Mouse (Mus musculus) adrenal gland, adult (tissue): ENCODE results near the gene Tsen2.

Experiments used
- DNase-seq, 2 experiments: peaks; one replicate each; pipeline ENCODE4 v3.0.0; 2022 to 2023; ENCODE audit warnings: low spot score in 1 of 2; ENCODE audit not compliant: inconsistent age in 2 of 2

Tsen2 gene

GRCm38 (mm10) chr6:115538645-115539429 lies 5.6 kb upstream of the Tsen2 start:
- peak; percentile 78 to 94 for DNase-seq

DNA sequence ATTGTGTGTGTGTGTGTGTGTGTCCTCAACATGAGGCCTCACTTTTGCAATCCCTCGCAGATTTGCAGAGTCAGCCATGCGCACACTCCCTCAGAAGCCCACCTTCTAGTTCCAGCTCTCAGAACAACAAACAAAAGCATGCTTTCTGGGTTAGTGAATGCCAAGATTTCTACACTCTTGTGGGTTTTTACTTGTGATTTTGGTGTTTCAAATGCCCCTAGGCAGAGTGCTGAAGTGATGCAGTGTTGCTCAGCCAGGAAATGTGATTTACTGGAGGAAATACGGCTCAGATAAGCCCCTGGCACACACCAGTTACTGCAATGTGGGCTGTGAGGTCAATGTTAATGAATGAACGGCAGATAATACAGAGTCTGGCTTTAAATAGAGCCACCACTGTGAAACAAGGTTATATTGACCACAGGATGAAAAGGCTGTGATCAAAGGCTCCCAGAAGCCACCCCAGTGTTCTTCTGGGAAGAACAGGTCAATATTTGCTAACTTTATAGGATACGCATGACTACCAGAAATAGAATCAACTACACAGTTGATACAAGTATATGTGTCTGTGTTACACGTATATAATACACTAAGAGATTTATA lies 2.7 kb upstream of the Tsen2 start:
- peak in 1 of 2 experiments; percentile 51 for DNase-seq

GRCm38 (mm10) chr6:115542341-115542740 lies 2.1 kb upstream of the Tsen2 start:
- DNase-seq: no peak

- DNase-seq: peak; percentile 51 to 84
These were observed 1.8 kb downstream of the Tsen2 start for GRCm38 (mm10) chr6:115546276-115546675.

DNA sequence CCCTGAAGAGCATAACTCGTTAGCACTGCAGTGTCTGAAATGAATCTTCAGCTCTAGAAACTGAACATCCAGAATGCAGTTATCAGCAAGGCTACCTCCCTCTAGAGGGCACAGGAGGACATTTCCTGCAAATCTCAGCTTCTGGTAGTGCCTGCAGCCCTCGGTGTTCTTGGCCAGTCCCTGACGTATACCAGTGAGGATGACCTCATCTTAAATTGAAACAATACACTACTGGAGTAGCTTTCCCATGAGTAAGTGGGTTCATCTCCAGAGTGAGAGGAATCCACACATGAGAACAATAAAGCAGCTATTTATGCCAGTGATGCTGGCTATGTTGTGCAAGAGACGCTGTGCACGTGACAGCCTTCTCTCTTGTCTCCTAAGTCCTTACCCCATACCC lies 11.0 kb downstream of the Tsen2 start:
- DNase-seq: peak in 1 of 2 experiments; percentile 47

DNA sequence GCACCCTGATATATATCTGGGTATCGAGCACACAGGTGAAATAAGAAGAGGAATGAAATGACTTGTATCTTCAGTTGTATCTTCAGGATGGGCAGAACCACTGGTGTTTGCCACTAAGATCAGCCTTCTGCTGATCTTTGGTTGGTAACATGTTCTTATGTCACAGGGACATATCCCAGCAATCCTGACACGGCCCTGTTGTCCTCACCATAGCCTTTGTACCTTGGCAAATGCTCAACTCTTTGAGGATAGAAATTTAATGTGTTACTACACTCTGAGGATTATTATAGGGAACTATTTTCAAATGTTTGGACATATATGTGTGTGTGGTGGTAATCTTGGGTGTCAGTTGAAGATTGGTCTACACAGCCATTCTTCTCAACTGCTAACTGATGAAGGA lies 13.7 kb downstream of the Tsen2 start:
- DNase-seq: no peak

DNA sequence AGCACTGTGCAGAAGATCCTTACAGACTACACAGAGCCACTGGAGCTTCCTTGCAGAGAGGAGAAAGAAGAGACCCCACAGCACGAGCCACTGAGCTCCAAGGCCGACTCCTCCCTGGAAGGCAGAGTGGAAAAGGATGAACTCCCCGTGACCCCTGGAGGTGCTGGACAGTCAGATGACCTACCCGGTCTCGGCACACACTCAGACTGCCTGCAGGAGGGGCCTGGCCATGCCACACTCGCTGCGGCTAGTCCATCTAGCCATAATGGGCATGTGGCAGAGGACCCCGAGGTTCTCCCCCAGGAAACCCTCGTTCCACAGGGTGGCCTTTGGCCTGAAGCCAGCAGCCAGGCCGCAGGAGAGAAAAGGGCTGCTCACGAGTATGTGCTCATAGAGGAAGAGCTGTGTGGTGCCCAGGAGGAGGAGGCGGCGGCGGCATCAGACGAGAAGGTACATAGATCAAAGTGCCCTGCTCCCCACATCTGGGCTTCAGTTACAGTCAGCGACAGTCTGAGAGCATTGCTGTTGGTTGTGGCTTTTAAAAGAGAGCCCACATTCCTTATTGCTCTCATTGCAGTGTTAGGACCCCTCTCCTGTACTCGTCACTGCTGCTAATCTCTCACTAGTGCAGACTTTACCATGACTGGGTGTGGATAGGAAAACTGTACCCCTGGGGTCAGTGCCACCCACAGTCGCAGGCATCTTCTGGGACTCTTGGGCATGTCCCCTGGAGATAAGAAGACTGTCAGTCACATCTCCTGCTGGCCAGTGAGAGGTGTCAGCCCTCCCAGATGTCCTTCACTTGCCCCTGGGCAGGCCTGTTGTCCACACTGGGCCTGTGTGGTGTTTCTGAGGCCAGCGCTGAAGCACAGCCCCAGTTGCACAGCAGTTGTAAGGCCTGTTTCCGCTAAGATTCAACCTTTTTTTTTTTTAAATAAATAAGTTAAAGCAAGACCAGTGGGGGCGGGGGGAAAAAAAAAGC lies 15.5 kb downstream of the Tsen2 start:
- peak; percentile 52 to 74 for DNase-seq

DNA sequence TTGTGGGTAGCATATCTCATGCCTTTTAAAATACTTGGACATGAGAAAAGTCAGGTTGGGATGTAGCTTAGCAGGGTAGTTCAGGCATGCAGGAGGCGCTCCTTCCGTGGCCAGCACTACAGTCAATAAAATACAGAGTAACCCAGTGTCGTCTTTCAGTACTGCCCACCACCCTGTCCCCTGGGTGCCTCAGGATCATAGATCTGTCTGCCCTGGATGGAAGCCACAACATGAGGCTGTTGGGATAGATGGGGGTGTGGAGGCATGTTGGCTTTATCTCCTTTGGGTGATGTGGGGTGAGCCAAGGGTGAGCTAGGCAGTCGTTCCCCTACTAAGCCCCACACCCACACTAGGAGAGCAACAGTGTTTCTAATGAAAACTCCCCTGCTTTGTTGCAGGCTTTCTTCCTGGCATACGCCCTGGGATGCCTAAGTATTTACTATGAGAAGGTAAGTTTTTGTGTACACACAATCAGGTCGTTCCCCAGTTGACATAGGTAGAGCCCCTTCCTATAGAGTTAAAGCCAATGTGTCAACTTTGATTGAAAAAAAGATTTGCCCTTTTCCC lies 21.1 kb downstream of the Tsen2 start:
- no peak for DNase-seq

DNA sequence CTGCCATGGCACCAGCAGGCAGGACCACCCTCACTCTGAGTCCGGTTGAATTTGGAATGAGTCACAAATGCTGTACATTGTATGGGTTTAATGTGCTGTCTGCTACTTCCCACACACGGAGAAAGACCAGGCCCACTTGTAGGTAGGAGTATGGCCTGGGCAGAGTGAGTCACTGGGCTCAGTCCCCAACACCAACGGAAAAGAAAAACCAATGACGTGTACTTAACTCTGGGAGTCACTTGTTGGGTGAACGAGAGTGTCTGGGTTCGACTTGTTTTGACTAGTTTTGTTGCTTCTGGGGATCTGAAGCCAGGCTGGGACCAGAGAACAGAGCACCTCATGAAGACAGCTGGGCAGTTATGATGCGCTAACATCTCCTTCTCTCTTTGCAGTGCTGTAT lies 29.7 kb downstream of the Tsen2 start:
- DNase-seq: no peak

- DNase-seq: no peak
These were observed 32.9 kb downstream of the Tsen2 start for GRCm38 (mm10) chr6:115577407-115577806.

GRCm38 (mm10) chr6:115577941-115578340 lies 33.5 kb downstream of the Tsen2 start:
- no peak for DNase-seq

DNA sequence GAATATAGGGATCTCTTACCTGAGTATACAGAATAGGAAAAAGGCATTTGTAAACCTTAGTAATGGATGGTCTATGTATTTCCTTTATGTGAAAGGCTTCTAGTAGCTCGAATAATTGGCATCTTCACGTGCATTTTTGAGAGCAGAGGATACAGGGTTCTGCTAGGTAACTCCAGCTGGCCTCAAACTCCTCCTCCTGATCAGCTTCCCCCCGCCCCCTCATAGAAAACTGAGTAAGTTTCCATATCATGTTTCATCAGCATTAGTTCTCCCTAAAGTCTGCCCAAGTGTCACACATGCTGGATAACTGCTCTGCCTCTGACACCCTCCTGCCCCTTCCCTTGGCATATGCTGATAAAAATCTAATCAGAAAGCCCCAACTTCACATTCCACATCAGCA lies 36.3 kb downstream of the Tsen2 start:
- no peak for DNase-seq

GRCm38 (mm10) chr6:115582328-115583115 lies 38.1 kb downstream of the Tsen2 start:
- no peak for DNase-seq

GRCm38 (mm10) chr6:115583430-115584125 lies 39.1 kb downstream of the Tsen2 start:
- DNase-seq: no peak

DNA sequence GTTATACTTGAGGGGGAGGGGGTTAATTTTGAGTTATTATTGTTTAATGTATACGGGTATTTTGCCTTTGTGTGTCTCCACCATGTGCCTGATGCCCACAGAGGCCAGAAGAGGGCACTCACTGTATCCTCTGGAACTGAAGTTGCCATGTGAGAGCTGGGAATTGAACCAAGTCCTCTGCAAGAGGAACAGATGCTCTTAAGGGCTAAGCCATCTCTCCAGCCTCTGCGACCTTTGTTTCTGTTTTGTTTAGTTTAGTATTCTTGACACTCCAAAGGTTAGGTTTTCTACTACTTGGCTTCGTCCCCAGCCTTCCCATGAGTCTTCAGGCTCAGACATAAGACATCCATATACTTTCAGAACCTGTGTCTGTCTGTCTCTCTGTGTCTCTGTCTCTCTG lies 39.7 kb downstream of the Tsen2 start:
- DNase-seq: no peak

- DNase-seq: no peak
These were observed 41.9 kb downstream of the Tsen2 start for GRCm38 (mm10) chr6:115586321-115586720.

DNA sequence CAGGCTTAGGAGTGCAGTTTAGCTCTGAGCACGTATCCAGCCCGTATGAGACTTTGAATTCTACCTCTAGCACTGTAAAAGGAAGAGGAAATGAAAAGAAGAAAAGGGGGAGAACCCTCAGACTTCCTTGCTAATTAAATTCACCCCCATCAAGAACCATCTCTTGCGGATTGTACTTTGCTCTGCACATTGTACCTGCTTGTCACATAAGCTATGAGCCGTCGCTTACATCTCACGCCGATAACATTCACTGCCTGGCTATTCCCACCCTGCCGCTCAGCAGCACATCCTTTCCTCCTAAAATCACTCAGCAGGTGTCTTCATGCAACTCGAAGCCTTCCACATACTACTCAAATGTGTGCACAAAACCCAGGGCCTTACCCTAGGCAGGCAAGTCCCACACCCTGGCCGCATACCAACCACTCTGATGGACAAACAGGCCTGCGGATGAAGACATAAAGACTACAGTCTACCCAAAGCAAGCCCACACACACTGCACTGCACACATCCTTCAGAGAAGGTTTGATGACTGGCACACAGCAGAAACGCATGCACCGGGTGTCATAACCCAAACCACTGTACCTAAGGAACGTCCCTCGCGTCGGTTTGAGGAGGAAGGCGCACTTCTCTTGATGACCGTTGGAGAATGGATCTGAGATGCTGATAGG lies 47.4 kb downstream of the Tsen2 start:
- DNase-seq: no peak

GRCm38 (mm10) chr6:115592458-115592857 lies 48.0 kb downstream of the Tsen2 start, which contains the start of gene Mkrn2os:
Gene Mkrn2os (minus strand): TSS chr6:115592576.
- no peak for DNase-seq

GRCm38 (mm10) chr6:115593252-115593651 lies 48.8 kb downstream of the Tsen2 start:
- no peak for DNase-seq
